Mouse (Mus musculus): ENCODE data around the gene Jhy. TPM values are rescaled to one million over a fixed set of nuclear protein-coding genes. Genes with fewer than 3 reads are reported as not detected.

The Jhy gene
- polyA plus RNA-seq, 1 experiment from 2014 or later = 0.20 TPM

- Histone ChIP-seq H3K4me3 (ENCODE audit: low read depth, low read length) (no peak overlapping the region), H3K4me1 (ENCODE audit: control insufficient read depth, insufficient read depth, low read length) (no peaks in the 10 kb centered on the region), H3K27me3 (ENCODE audit: control insufficient read depth, insufficient read depth, low read length) (peaks cover 72% of the 10 kb centered on the region), H3K9me3 (ENCODE audit: control insufficient read depth, low read depth, low read length) (no peaks in the 10 kb centered on the region), H3K4me2 (replicated peaks; ENCODE audit: low read depth, low read length) (no peak overlapping the region), H3K27ac (ENCODE audit: low read length) (no peak overlapping the region), H3K9ac (replicated peaks; ENCODE audit: low read depth, low read length) (no peak overlapping the region), H3K36me3 (ENCODE audit: control insufficient read depth, insufficient read depth, low read length) (no peaks in the 10 kb centered on the region)
- under 1% methylated on average over 29 of the region's 29 CpGs for WGBS
- no peak for ATAC-seq (ENCODE audit: insufficient number of reproducible peaks, insufficient read depth, low FRiP score, low read depth)
These were observed 87.8 kb downstream of the Jhy start for GRCm38 (mm10) chr9:40876164-40876563.

DNA sequence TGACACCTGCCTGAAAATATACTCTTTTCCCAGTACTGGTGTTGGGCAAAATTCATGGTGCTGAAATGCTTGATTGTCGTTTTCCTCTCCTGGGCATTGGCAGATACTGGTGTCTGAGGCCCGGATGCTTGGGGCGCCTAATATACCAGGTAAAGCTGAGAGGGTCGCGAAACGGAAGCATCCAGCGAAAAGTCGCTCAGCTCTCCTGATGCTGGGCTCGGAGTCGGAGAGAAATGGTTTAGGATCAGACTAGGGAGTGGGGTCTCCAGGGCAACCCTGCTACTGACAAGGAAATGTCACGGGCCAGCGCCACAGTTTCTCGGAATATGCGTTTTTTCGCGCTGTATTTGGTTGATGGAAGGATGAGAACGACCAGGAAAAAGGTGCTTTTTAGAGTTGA is 88.5 kb downstream of the Jhy start:
- Histone ChIP-seq H3K9ac (replicated peaks; ENCODE audit: low read depth, low read length) (no peak overlapping the region), H3K27ac (ENCODE audit: low read length) (no peak overlapping the region), H3K36me3 (ENCODE audit: control insufficient read depth, insufficient read depth, low read length) (no peaks in the 10 kb centered on the region), H3K4me2 (replicated peaks; ENCODE audit: low read depth, low read length) (no peak overlapping the region), H3K9me3 (ENCODE audit: control insufficient read depth, low read depth, low read length) (no peaks in the 10 kb centered on the region), H3K4me1 (ENCODE audit: control insufficient read depth, insufficient read depth, low read length) (no peaks in the 10 kb centered on the region), H3K4me3 (ENCODE audit: low read depth, low read length) (no peak overlapping the region), H3K27me3 (ENCODE audit: control insufficient read depth, insufficient read depth, low read length) (peaks cover 69% of the 10 kb centered on the region)
- ATAC-seq (ENCODE audit: insufficient number of reproducible peaks, insufficient read depth, low FRiP score, low read depth) = no peak
- WGBS = 2% methylated on average over 17 of the region's 17 CpGs

DNA sequence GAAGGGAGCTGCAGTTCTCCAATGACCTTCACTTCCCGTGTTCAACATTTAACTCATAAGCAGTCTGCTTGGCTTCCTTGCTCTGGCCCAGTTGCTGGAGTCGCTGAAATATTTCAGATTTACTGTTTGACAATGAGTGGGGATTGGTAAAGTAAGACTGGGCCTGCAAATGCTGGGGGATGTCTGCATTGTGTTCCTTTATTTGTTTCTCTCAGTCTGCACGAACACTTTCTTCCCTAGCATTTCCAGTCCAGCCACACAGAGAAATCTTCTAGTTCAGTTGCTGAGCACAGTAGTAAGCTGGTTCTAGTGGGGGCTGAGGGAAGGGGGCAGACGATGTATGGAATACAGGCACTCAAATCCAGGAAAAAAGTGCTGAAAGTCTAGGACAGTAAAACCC is 89.0 kb downstream of the Jhy start:
- Histone ChIP-seq H3K27ac (ENCODE audit: low read length) (no peak overlapping the region), H3K27me3 (ENCODE audit: control insufficient read depth, insufficient read depth, low read length) (peaks cover 73% of the 10 kb centered on the region), H3K4me1 (ENCODE audit: control insufficient read depth, insufficient read depth, low read length) (no peaks in the 10 kb centered on the region), H3K36me3 (ENCODE audit: control insufficient read depth, insufficient read depth, low read length) (no peaks in the 10 kb centered on the region), H3K4me3 (ENCODE audit: low read depth, low read length) (no peak overlapping the region), H3K9me3 (ENCODE audit: control insufficient read depth, low read depth, low read length) (no peaks in the 10 kb centered on the region), H3K9ac (replicated peaks; ENCODE audit: low read depth, low read length) (no peak overlapping the region), H3K4me2 (replicated peaks; ENCODE audit: low read depth, low read length) (no peak overlapping the region)
- no peak for ATAC-seq (ENCODE audit: insufficient number of reproducible peaks, insufficient read depth, low FRiP score, low read depth)
- 5% methylated on average over 4 of the region's 4 CpGs for WGBS

GRCm38 (mm10) chr9:40873556-40874470 is 90.1 kb downstream of the Jhy start, which contains the start of gene Bsx:
Gene Bsx, plus strand, starts transcription at chr9:40874127.
- Histone ChIP-seq H3K4me3 (ENCODE audit: low read depth, low read length) (no peak within 1 kb of the TSS), H3K9ac (replicated peaks; ENCODE audit: low read depth, low read length) (no peak within 1 kb of the TSS), H3K4me1 (ENCODE audit: control insufficient read depth, insufficient read depth, low read length) (no peaks in the 10 kb centered on the region), H3K27me3 (ENCODE audit: control insufficient read depth, insufficient read depth, low read length) (peaks cover 65% of the 10 kb centered on the region), H3K36me3 (ENCODE audit: control insufficient read depth, insufficient read depth, low read length) (no peaks in the 10 kb centered on the region), H3K9me3 (ENCODE audit: control insufficient read depth, low read depth, low read length) (no peaks in the 10 kb centered on the region), H3K4me2 (replicated peaks; ENCODE audit: low read depth, low read length) (peak within 1 kb of the TSS; percentile 29), H3K27ac (ENCODE audit: low read length) (no peak within 1 kb of the TSS)
- peak; percentile 82; the same call in 1 of the 2 replicates for ATAC-seq (ENCODE audit: insufficient number of reproducible peaks, insufficient read depth, low FRiP score, low read depth)
- WGBS = 3% methylated on average over 32 of the region's 32 CpGs

DNA sequence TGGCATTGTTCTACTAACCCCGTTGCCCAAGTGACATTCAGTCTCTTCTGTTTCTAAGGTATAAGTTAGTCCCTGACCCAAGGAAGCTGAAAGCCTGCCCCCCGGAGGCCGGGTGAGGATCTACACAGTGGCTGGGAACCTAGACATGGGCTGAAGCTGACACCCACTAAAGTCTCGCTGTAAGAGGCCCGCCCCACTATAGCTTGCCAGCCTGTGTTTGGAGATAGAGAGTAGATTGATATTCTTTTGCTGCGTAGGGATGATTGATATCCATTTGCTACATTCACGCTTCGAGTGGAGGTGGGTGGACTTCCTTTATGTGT is 91.8 kb downstream of the Jhy start:
- Histone ChIP-seq H3K27me3 (ENCODE audit: control insufficient read depth, insufficient read depth, low read length) (peaks cover 51% of the 10 kb centered on the region), H3K4me3 (ENCODE audit: low read depth, low read length) (no peak overlapping the region), H3K4me2 (replicated peaks; ENCODE audit: low read depth, low read length) (0 out of 2 replicates have a peak overlapping the region, but pooled peaks have one; percentile 11), H3K36me3 (ENCODE audit: control insufficient read depth, insufficient read depth, low read length) (no peaks in the 10 kb centered on the region), H3K27ac (ENCODE audit: low read length) (no peak overlapping the region), H3K9ac (replicated peaks; ENCODE audit: low read depth, low read length) (no peak overlapping the region), H3K9me3 (ENCODE audit: control insufficient read depth, low read depth, low read length) (no peaks in the 10 kb centered on the region), H3K4me1 (ENCODE audit: control insufficient read depth, insufficient read depth, low read length) (no peaks in the 10 kb centered on the region)
- ATAC-seq (ENCODE audit: insufficient number of reproducible peaks, insufficient read depth, low FRiP score, low read depth) = no peak
- WGBS = 7% methylated on average over 8 of the region's 8 CpGs

DNA sequence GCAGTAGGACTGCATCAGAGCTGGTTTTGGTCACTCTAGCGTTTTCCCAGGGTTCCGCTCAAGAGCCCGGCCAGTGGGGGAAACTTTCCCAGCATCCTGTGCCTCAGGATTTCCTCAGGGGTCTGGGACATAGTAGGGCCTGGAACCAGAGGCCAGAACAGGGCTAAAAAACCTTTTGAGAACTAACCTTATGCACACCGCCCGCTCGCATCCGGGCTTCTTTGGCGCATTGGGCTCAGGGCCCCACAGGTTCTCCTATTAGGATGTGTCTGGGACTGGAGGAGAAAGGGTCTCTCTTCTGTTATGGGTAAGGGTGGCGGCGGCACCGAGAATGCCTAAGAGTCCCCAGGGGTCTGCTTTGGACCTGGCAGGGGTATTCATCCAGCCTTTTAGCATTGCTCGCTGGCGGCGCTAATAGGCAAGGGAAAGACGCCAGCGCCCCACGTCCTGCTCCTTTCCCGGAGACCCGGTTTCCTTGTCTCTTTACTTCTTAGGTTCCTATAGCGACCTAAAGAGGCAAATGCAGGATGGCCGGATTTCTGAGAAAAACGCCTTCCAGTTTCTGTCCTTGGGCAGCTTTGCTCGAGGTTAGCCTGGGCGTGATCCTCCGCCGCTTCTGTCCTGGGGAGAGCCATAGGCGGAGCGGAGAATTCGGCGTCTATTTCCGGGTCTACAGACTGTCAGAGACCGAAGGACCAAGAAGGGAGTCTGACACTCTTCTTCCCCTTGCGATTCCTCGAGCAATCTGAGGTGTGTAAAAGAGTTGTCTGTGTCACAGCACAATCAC is 92.4 kb downstream of the Jhy start:
- H3K4me3 ChIP-seq (ENCODE audit: low read depth, low read length) = no peak overlapping the region
- H3K9ac ChIP-seq (replicated peaks; ENCODE audit: low read depth, low read length) = no peak overlapping the region
- H3K4me1 ChIP-seq (ENCODE audit: control insufficient read depth, insufficient read depth, low read length) = no peaks in the 10 kb centered on the region
- ATAC-seq (ENCODE audit: insufficient number of reproducible peaks, insufficient read depth, low FRiP score, low read depth) = no peak
- no peaks in the 10 kb centered on the region for H3K9me3 ChIP-seq (ENCODE audit: control insufficient read depth, low read depth, low read length)
- 0 out of 2 replicates have a peak overlapping the region, but pooled peaks have one; percentile 11 for H3K4me2 ChIP-seq (replicated peaks; ENCODE audit: low read depth, low read length)
- H3K36me3 ChIP-seq (ENCODE audit: control insufficient read depth, insufficient read depth, low read length) = no peaks in the 10 kb centered on the region
- peaks cover 49% of the 10 kb centered on the region for H3K27me3 ChIP-seq (ENCODE audit: control insufficient read depth, insufficient read depth, low read length)
- WGBS = 2% methylated on average over 34 of the region's 34 CpGs
- no peak overlapping the region for H3K27ac ChIP-seq (ENCODE audit: low read length)

DNA sequence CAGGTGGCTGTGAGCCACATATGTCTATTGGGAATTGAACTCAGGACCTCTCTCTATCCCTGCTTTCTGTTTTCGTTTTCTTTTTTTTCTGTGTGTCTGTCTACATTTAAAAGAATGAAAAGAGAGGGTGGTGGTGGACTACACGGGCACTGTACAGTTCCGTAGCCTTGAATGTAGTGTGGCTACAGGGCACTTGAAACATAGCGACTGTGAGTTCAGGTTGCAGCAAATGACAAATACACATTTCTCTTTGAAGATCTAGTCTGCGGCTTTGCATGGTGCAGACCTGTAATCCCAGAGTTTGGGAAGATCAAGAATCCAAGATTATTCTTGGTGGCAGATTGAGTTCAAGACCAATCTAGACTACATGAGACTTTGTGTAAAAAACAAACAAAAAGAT is 93.6 kb downstream of the Jhy start:
- 77% methylated on average over 5 of the region's 5 CpGs for WGBS
- no peak overlapping the region for H3K9ac ChIP-seq (replicated peaks; ENCODE audit: low read depth, low read length)
- H3K36me3 ChIP-seq (ENCODE audit: control insufficient read depth, insufficient read depth, low read length) = no peaks in the 10 kb centered on the region
- no peak overlapping the region for H3K27ac ChIP-seq (ENCODE audit: low read length)
- ATAC-seq (ENCODE audit: insufficient number of reproducible peaks, insufficient read depth, low FRiP score, low read depth) = no peak
- no peak overlapping the region for H3K4me2 ChIP-seq (replicated peaks; ENCODE audit: low read depth, low read length)
- H3K4me1 ChIP-seq (ENCODE audit: control insufficient read depth, insufficient read depth, low read length) = no peaks in the 10 kb centered on the region
- H3K9me3 ChIP-seq (ENCODE audit: control insufficient read depth, low read depth, low read length) = no peaks in the 10 kb centered on the region
- H3K4me3 ChIP-seq (ENCODE audit: low read depth, low read length) = no peak overlapping the region
- peaks cover 43% of the 10 kb centered on the region for H3K27me3 ChIP-seq (ENCODE audit: control insufficient read depth, insufficient read depth, low read length)

- no peaks in the 10 kb centered on the region for H3K36me3 ChIP-seq (ENCODE audit: control insufficient read depth, insufficient read depth, low read length)
- H3K4me2 ChIP-seq (replicated peaks; ENCODE audit: low read depth, low read length) = peak overlapping the region; percentile 33; the same call in 1 of the 2 replicates
- H3K4me3 ChIP-seq (ENCODE audit: low read depth, low read length) = peak overlapping the region; percentile 14
- no peak overlapping the region for H3K27ac ChIP-seq (ENCODE audit: low read length)
- H3K4me1 ChIP-seq (ENCODE audit: control insufficient read depth, insufficient read depth, low read length) = no peaks in the 10 kb centered on the region
- ATAC-seq (ENCODE audit: insufficient number of reproducible peaks, insufficient read depth, low FRiP score, low read depth) = no peak
- WGBS = 9% methylated on average over 9 of the region's 9 CpGs
- H3K27me3 ChIP-seq (ENCODE audit: control insufficient read depth, insufficient read depth, low read length) = peaks cover 6% of the 10 kb centered on the region; the same call in 1 of the 2 replicates
- no peaks in the 10 kb centered on the region for H3K9me3 ChIP-seq (ENCODE audit: control insufficient read depth, low read depth, low read length)
- H3K9ac ChIP-seq (replicated peaks; ENCODE audit: low read depth, low read length) = no peak overlapping the region
These were observed 104.7 kb downstream of the Jhy start for GRCm38 (mm10) chr9:40859196-40859595.

Data from stomach, embryonic 14.5 days (tissue).